Mouse (Mus musculus): ENCODE results near the gene Pax8. TPM values are rescaled to one million over a fixed set of nuclear protein-coding genes. Genes with fewer than 3 reads are reported as not detected.

Gene Pax8
- polyA plus RNA-seq (2015; fragmentation: Nextera tagmentation; extraction: Ambion mirVana), result not detected in 2 replicates

DNA sequence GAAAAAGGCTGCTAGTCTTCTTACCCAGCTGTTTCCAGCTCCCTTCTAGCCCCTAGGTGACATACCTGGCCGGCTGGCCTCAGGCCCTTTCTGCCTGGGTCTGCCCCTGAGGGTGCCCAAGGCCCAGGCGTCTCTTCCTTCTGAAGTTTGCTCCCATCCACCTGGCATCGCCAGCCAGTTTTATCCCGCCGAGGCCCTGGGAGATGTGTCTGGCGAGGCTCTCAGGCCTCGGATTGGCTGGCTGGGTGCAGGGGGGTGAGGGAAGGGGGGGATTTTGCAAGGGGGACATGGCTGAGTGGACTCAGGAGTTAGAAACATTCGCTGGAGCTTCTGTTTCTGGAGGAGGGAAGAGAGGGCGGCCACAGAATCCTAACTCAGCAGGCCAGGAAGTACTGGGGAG is at the start of gene Pax8:
TSS of gene Pax8 (minus strand) at position 180 of the 400 bp plus-strand sequence.
- 9% methylated on average over 9 of the region's 9 CpGs for WGBS
- Histone ChIP-seq H3K4me2 (replicated peaks) (peak within 1 kb of the TSS; percentile 51), H3K4me1 (peaks cover 8% of the 10 kb centered on the region), H3K36me3 (no peaks in the 10 kb centered on the region), H3K9me3 (no peaks in the 10 kb centered on the region), H3K9ac (no peak within 1 kb of the TSS), H3K4me3 (peak within 1 kb of the TSS; percentile 28; the same call in 1 of the 2 replicates), H3K27me3 (peaks cover 92% of the 10 kb centered on the region), H3K27ac (no peak within 1 kb of the TSS)
- ATAC-seq (ENCODE audit: low FRiP score, low read depth), result no peak

DNA sequence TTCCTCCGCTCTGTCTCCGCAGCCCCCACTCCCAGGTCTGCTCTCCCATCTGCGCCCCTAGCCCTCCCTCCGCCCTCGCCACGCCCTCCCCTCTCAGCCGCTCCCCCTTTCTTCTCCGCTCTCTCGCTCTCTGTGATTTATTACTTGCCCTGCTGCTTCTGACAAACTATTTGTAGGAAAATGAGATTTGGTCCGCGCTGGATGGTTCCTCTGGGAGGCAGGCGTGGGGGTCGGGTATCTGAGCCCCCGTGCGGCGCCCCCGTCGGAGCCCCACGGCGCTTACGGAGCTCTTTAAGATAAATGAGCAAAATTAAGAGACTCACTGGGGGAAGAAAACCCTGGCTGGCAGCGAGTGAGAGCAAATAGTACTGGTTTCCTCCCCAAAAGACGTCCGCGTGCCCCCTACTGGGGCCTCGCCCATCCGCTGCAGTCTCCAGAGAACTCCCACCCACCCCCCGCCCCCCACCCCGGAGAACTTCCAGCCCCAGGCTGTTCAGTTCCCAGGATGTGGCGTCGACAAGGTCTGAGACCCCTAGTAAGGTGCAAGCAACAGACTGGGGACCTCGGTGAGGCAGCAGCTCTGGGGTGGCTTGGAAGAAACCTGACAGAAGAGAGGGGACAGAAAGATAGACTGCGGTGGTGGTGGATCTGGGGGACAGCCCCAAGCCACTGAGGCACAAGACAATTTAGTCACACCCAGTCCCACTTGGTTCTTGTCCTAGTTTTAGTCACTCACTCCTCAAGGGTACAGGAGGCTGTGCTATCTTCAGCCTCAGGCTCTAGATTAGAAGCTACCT is 46.2 kb upstream of the Pax8 start:
- Histone ChIP-seq H3K4me2 (replicated peaks) (peak overlapping the region; percentile 79), H3K4me1 (peaks cover 11% of the 10 kb centered on the region), H3K4me3 (peak overlapping the region; percentile 50), H3K9me3 (no peaks in the 10 kb centered on the region), H3K27ac (peak overlapping the region; percentile 22; the same call in 1 of the 2 replicates), H3K27me3 (peaks cover 20% of the 10 kb centered on the region; the same call in 1 of the 2 replicates), H3K9ac (peak overlapping the region; percentile 64), H3K36me3 (no peaks in the 10 kb centered on the region)
- peak; percentile 91 for ATAC-seq (ENCODE audit: low FRiP score, low read depth)
- WGBS, result under 1% methylated on average over 33 of the region's 33 CpGs

DNA sequence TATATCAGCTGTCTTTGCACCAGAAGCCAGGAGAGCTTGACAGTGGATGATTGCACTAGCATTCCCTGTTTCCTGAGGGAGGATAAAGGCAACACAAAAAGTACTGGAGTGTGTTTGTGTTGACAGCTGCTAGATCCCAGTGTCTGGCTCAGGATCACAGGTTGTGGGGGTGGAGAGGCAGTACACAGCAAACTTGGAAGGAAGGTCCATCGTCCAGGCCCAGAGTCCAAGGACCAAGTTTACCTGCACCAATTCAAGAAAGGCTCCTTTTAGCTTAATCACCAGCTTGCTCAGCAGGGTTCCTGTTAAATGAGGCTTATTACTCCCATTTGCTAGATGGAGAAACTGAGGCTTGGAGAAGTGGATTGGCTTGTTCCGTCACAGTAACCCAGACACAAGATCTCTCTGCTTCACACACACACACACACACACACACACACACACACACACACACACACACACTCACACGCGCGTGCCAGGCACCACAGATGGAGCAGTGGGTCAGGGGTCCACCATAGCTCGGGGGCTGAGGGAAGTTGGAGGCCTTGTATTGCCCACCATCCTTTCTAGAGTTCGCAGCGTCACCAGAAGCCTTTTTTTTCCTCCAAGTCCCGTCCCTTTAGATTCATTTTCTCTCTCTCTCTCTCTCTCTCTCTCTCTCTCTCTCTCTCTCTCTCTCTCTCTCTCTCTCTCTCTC is 45.3 kb upstream of the Pax8 start:
- Histone ChIP-seq H3K4me2 (replicated peaks) (peak overlapping the region; percentile 79), H3K27ac (no peak overlapping the region)

DNA sequence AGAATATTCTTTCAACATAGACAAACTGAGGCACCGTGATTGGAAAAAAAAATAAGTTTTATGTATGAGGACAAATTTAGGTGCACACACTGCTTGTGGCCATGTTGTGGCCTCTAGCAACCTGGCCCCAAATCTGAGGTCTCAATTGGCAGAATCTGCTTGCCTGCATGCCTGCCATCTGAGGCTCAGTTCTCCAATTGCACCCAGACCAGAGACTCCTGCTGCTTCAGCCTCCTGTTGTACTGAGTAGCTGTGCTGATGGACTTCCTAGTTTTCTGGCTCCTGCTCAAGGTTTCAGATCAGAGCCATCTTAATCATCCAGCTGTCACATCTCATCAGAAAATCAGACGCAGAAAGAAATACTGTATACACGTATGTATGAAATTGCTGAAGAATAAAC is 41.5 kb upstream of the Pax8 start:
- 80% methylated on average over 3 of the region's 3 CpGs for WGBS
- Histone ChIP-seq H3K27me3 (peaks cover 13% of the 10 kb centered on the region; the same call in 1 of the 2 replicates), H3K4me1 (peaks cover 9% of the 10 kb centered on the region), H3K9ac (no peak overlapping the region), H3K27ac (no peak overlapping the region), H3K4me3 (no peak overlapping the region), H3K4me2 (replicated peaks) (no peak overlapping the region), H3K36me3 (no peaks in the 10 kb centered on the region), H3K9me3 (no peaks in the 10 kb centered on the region)
- no peak for ATAC-seq (ENCODE audit: low FRiP score, low read depth)

More for the DNA sequence above, 45.3 kb upstream of the Pax8 start:
- H3K27me3 ChIP-seq, result peaks cover 20% of the 10 kb centered on the region; the same call in 1 of the 2 replicates
- no peaks in the 10 kb centered on the region for H3K9me3 ChIP-seq
- peak overlapping the region; percentile 64 for H3K9ac ChIP-seq
- H3K4me3 ChIP-seq, result peak overlapping the region; percentile 50
- 0 out of 2 replicates have a peak, but pooled peaks have one; percentile 24 for ATAC-seq (ENCODE audit: low FRiP score, low read depth)
- H3K36me3 ChIP-seq, result no peaks in the 10 kb centered on the region
- WGBS, result 29% methylated on average over 8 of the region's 9 CpGs
- H3K4me1 ChIP-seq, result peaks cover 11% of the 10 kb centered on the region

DNA sequence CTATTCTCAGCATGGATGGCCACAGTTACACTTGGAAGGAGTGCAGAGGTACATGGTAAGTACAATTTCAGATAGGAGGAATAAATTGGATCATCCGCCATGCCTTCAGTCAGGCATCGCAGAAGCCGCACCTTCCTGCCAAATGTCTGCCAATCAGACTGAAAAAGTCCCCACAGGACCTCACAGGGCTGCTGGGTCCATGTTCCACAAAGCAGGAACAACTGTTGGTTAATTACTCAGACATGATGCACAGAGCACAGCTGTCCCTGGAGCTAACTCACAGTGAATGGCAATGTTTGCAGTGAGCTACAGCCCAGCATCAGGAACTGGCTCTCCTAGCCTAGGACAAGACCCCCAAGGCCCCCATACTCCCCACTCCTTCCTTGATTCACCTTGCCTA is 32.0 kb upstream of the Pax8 start:
- H3K9me3 ChIP-seq, result no peaks in the 10 kb centered on the region
- H3K4me3 ChIP-seq, result no peak overlapping the region
- H3K9ac ChIP-seq, result no peak overlapping the region
- 93% methylated on average over 3 of the region's 3 CpGs for WGBS
- no peak for ATAC-seq (ENCODE audit: low FRiP score, low read depth)
- H3K4me2 ChIP-seq (replicated peaks), result no peak overlapping the region
- no peaks in the 10 kb centered on the region for H3K36me3 ChIP-seq
- no peak overlapping the region for H3K27ac ChIP-seq
- H3K4me1 ChIP-seq, result no peaks in the 10 kb centered on the region
- no peaks in the 10 kb centered on the region for H3K27me3 ChIP-seq

DNA sequence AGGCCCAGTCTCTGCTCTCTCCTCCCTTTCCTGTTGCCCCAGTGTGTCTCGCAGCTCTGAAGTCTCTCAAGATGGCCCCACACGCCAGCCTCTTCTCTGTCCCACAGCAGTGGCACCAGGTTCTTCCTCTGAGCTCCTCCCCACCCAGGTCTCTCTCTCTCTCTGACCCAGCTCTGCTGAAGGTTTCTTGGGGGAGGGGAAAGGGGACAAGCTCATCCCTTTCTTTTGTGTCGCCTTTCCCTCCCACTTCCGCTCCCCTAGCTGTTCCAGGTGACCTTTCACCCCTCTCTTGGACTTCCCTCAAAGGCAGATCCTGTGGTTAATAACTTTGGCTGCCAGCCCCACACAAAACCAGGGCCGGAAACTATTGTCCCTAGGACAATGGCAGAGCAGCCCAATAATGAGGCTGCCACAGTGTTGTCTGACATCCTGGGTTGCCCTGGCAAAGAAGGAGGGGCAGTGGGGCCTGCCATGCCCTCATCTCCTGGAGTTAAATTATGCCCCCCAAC is 27.6 kb upstream of the Pax8 start:
- Histone ChIP-seq H3K4me2 (replicated peaks) (no peak overlapping the region), H3K4me1 (no peaks in the 10 kb centered on the region), H3K27ac (no peak overlapping the region), H3K4me3 (no peak overlapping the region), H3K9ac (no peak overlapping the region), H3K9me3 (no peaks in the 10 kb centered on the region), H3K27me3 (no peaks in the 10 kb centered on the region), H3K36me3 (no peaks in the 10 kb centered on the region)
- WGBS, result 49% methylated on average over 5 of the region's 5 CpGs
- ATAC-seq (ENCODE audit: low FRiP score, low read depth), result no peak

DNA sequence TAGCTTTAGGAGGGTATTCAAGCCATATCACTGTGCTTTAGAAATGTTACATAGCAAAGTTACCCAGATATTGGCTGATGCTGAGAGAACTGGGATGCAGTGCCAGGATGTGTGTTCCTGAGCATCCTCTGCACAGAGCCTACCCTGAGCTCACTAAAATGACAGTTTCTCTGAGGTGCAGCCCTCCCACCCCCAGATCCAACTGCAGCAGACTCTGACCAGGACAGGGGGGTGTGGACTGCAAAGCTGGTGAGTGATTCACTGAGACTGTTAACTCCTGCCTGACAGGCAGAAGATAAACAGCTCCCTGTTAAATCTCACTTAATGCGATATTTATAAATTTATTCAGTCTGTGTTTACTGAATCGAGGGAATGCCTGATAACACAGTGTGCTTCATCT is 25.5 kb upstream of the Pax8 start:
- no peak overlapping the region for H3K4me2 ChIP-seq (replicated peaks)
- H3K27me3 ChIP-seq, result no peaks in the 10 kb centered on the region
- H3K4me1 ChIP-seq, result no peaks in the 10 kb centered on the region
- H3K9ac ChIP-seq, result no peak overlapping the region
- H3K27ac ChIP-seq, result no peak overlapping the region
- H3K4me3 ChIP-seq, result no peak overlapping the region
- 81% methylated on average over 2 of the region's 2 CpGs for WGBS
- no peak for ATAC-seq (ENCODE audit: low FRiP score, low read depth)
- H3K9me3 ChIP-seq, result no peaks in the 10 kb centered on the region
- H3K36me3 ChIP-seq, result no peaks in the 10 kb centered on the region

DNA sequence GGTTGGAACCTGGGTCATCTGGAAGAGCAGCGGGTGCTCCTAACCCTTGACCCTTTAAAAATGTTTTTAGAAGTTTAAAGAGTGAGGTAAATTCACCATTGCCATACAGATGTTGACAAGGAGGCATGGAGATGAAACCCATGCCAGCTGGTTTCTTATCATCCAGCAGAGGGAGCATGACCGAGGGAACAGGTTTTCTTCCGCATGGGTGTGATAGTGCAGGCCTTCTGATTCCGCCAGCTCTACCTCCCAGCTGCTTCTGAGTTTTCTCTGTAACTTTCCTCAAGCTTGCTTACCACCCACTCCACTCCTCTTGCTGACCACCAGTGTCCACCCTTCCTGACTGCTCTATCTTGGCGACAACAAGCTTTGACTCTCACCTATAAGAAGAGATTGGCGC is 15.2 kb upstream of the Pax8 start:
- 38% methylated on average over 6 of the region's 6 CpGs for WGBS
- Histone ChIP-seq H3K36me3 (no peaks in the 10 kb centered on the region), H3K9me3 (no peaks in the 10 kb centered on the region), H3K4me1 (no peaks in the 10 kb centered on the region), H3K4me3 (no peak overlapping the region), H3K9ac (no peak overlapping the region), H3K27ac (no peak overlapping the region), H3K27me3 (no peaks in the 10 kb centered on the region), H3K4me2 (replicated peaks) (no peak overlapping the region)
- ATAC-seq (ENCODE audit: low FRiP score, low read depth), result no peak

DNA sequence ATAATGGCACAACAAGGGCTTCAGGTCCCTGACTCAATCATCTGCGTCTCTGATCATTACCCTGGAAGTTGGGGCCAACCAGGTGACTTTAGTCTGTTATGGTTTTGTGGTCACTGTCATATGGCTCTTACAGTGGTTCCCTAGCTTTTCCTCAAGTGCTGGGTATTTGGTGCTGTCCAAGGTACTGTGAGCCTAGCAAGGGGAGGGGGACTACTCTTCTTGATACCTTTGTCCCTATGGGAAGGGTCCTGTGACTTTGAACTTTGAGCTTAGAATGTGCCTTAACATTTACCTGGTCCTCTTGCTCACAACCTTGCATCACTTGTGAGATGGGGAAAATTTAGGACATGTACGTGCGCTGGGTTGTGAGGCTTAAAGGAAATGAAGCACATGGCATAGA is 13.3 kb upstream of the Pax8 start:
- Histone ChIP-seq H3K36me3 (no peaks in the 10 kb centered on the region), H3K27ac (no peak overlapping the region), H3K9me3 (no peaks in the 10 kb centered on the region), H3K4me3 (no peak overlapping the region), H3K4me1 (no peaks in the 10 kb centered on the region), H3K27me3 (no peaks in the 10 kb centered on the region), H3K4me2 (replicated peaks) (no peak overlapping the region), H3K9ac (no peak overlapping the region)
- 54% methylated on average over 3 of the region's 3 CpGs for WGBS
- ATAC-seq (ENCODE audit: low FRiP score, low read depth), result no peak

DNA sequence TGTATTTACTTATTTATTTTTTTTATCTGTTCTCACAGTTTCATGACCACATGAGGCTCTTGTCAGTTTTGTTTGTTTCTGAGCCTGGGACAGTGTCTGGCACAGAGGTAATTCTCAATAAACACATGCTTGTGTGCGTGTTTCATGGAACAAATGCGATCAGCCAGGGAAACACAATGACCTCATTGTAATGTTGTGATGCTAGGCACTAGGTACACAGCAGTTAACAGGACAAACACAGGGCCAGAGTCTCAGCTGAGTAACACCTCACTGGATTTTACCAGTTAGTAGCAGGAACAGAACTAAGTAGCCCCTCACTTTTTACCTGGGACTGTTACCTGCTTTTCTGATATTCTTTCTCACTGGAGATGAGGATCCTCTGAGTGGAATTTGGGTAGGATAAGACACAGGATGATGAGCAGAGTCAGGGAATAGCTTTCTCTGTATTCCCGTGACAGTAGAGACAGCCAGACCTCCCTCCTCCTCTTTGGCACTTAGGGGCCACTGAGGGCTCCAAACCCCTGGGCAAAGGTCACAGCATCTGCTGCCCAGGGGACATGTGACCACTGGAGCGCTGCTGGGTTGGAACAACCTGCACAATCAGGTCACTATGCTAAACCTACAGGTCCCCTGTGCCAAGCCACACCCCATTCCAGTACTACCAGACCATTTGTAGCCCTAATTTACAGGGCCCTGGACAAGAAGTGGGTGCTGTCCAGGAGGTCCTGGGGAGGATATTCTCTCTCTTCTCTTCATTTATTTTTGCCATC is 11.8 kb upstream of the Pax8 start:
- ATAC-seq (ENCODE audit: low FRiP score, low read depth), result no peak

DNA sequence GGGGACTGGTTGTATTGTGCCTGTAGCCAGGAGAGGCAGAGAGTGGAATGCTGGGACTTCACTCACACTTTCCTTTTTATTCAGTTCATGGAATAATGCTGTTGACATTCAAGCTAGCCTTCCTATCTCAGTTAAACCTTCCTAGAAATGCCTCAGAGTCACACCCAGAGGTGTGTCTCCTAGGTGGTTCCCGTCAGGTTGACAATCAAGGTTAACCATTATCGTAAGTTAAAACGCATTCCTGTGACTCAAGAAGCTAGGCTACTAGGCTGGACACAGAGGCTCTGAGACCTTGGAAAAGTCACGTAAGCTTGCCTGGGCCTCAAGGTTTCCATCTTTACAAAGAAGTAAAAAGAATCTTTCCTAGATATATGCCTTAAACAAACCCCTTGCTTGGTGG is 10.0 kb upstream of the Pax8 start:
- Histone ChIP-seq H3K4me3 (no peak overlapping the region), H3K9ac (no peak overlapping the region), H3K36me3 (no peaks in the 10 kb centered on the region), H3K27ac (no peak overlapping the region), H3K27me3 (0 out of 2 replicates have a peak, but pooled peaks cover 3% of the 10 kb centered on the region), H3K9me3 (no peaks in the 10 kb centered on the region), H3K4me1 (no peaks in the 10 kb centered on the region), H3K4me2 (replicated peaks) (no peak overlapping the region)
- no peak for ATAC-seq (ENCODE audit: low FRiP score, low read depth)
- 89% methylated on average over 4 of the region's 4 CpGs for WGBS

More for the DNA sequence above, 11.8 kb upstream of the Pax8 start:
- no peaks in the 10 kb centered on the region for H3K4me1 ChIP-seq
- no peak overlapping the region for H3K27ac ChIP-seq
- no peak overlapping the region for H3K4me3 ChIP-seq
- no peak overlapping the region for H3K9ac ChIP-seq
- WGBS, result 73% methylated on average over 4 of the region's 4 CpGs
- H3K4me2 ChIP-seq (replicated peaks), result no peak overlapping the region
- no peaks in the 10 kb centered on the region for H3K36me3 ChIP-seq
- no peaks in the 10 kb centered on the region for H3K27me3 ChIP-seq
- H3K9me3 ChIP-seq, result no peaks in the 10 kb centered on the region

DNA sequence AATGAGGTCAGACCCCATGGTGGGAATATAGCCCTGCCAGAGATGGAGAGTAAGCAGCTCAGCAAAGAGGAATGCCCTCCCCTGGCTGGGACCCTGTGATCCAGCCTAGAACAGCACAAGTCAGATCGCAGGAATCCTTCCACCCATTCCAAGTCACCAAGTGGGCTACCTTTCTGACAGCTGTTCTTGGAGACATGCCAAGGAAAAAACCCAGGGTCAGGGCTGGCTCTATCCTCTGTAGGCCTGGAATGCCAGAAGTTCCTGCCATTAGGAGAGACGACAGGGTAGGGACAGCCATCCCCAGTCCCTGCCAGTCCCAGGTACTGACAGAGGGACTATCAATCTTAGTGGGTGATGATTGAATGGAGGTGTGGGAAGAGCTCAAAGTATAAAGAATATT is 4.5 kb upstream of the Pax8 start:
- ATAC-seq (ENCODE audit: low FRiP score, low read depth), result no peak
- H3K4me2 ChIP-seq (replicated peaks), result no peak overlapping the region
- no peak overlapping the region for H3K27ac ChIP-seq
- peaks cover 54% of the 10 kb centered on the region for H3K27me3 ChIP-seq
- no peak overlapping the region for H3K4me3 ChIP-seq
- H3K9me3 ChIP-seq, result no peaks in the 10 kb centered on the region
- H3K4me1 ChIP-seq, result no peaks in the 10 kb centered on the region
- 42% methylated on average over 2 of the region's 2 CpGs for WGBS
- no peaks in the 10 kb centered on the region for H3K36me3 ChIP-seq
- H3K9ac ChIP-seq, result no peak overlapping the region
